Mouse (Mus musculus): ENCODE results near the gene Lhx5.

The Lhx5 gene

GRCm38 (mm10) chr5:120464321-120464720 lies 32.8 kb downstream of the Lhx5 start:
- peak; percentile 81 for DNase-seq (ENCODE audit: low read depth, low spot score)

GRCm38 (mm10) chr5:120465062-120465461 lies 33.6 kb downstream of the Lhx5 start:
- DNase-seq (ENCODE audit: low read depth, low spot score) = peak; percentile 61

GRCm38 (mm10) chr5:120465860-120466259 lies 34.4 kb downstream of the Lhx5 start:
- DNase-seq (ENCODE audit: low read depth, low spot score) = no peak

GRCm38 (mm10) chr5:120467026-120467425 lies 35.5 kb downstream of the Lhx5 start:
- no peak for DNase-seq (ENCODE audit: low read depth, low spot score)

- no peak for DNase-seq (ENCODE audit: low read depth, low spot score)
Observed at GRCm38 (mm10) chr5:120468336-120468735, 36.8 kb downstream of the Lhx5 start.

GRCm38 (mm10) chr5:120468830-120469229 lies 37.3 kb downstream of the Lhx5 start:
- DNase-seq (ENCODE audit: low read depth, low spot score) = no peak

GRCm38 (mm10) chr5:120471538-120471937 lies 40.0 kb downstream of the Lhx5 start:
- no peak for DNase-seq (ENCODE audit: low read depth, low spot score)

GRCm38 (mm10) chr5:120472770-120473169 lies 41.3 kb downstream of the Lhx5 start, which contains the start of gene Sdsl:
TSS of gene Sdsl (minus strand) at chr5:120472810.
- DNase-seq (ENCODE audit: low read depth, low spot score) = no peak

GRCm38 (mm10) chr5:120473361-120473760 lies 41.9 kb downstream of the Lhx5 start:
- no peak for DNase-seq (ENCODE audit: low read depth, low spot score)

- DNase-seq (ENCODE audit: low read depth, low spot score) = no peak
Observed at GRCm38 (mm10) chr5:120475861-120476260, 44.4 kb downstream of the Lhx5 start.

- DNase-seq (ENCODE audit: low read depth, low spot score) = no peak
Observed at GRCm38 (mm10) chr5:120476296-120476695, 44.8 kb downstream of the Lhx5 start, which contains the start of gene Sds. TSS of gene Sds (plus strand) at chr5:120476526.

GRCm38 (mm10) chr5:120477993-120478392 lies 46.5 kb downstream of the Lhx5 start:
- no peak for DNase-seq (ENCODE audit: low read depth, low spot score)

GRCm38 (mm10) chr5:120479538-120479937 lies 48.0 kb downstream of the Lhx5 start:
- DNase-seq (ENCODE audit: low read depth, low spot score) = peak; percentile 48

- DNase-seq (ENCODE audit: low read depth, low spot score) = no peak
Observed at GRCm38 (mm10) chr5:120481205-120481604, 49.7 kb downstream of the Lhx5 start.

- DNase-seq (ENCODE audit: low read depth, low spot score) = peak; percentile 47
Observed at GRCm38 (mm10) chr5:120483399-120483798, 51.9 kb downstream of the Lhx5 start.

GRCm38 (mm10) chr5:120487844-120488243 lies 56.3 kb downstream of the Lhx5 start:
- no peak for DNase-seq (ENCODE audit: low read depth, low spot score)

- peak; percentile 43 for DNase-seq (ENCODE audit: low read depth, low spot score)
Observed at GRCm38 (mm10) chr5:120490679-120491192, 59.2 kb downstream of the Lhx5 start.
